Mouse (Mus musculus) kidney, embryonic 16.5 days (tissue): ENCODE data around the gene Slc2a13. TPM values are rescaled to one million over a fixed set of nuclear protein-coding genes. Genes with fewer than 3 reads are reported as not detected.
A peak's percentile ranks its signal among the peaks of the same experiment; 100 is the strongest.

Experiments used
- ATAC-seq: fragments of 200-750 bp; cut with Nextera tagmentation; 2 replicates; pipeline ENCODE4 v1.8.0; 2017; ENCODE audit warnings: moderate TSS enrichment; ENCODE audit not compliant: low FRiP score, low TSS enrichment
- H3K27ac ChIP-seq: fragments of 300-500 bp; sonication (generic); 2 replicates; pipeline ENCODE4 v1.5.1; 2014; ENCODE audit warnings: low read length
- H3K27me3 ChIP-seq: fragments of 300-500 bp; sonication (generic); 2 replicates; pipeline ENCODE4 v1.6.1; 2014; ENCODE audit warnings: low read length, control low read depth, mixed read lengths; ENCODE audit not compliant: insufficient read depth
- H3K36me3 ChIP-seq: fragments of 300-500 bp; sonication (generic); 2 replicates; pipeline ENCODE4 v1.6.1; 2014; ENCODE audit warnings: low read length, control low read depth, mixed read lengths; ENCODE audit not compliant: insufficient read depth
- H3K4me1 ChIP-seq: fragments of 300-500 bp; sonication (generic); 2 replicates; pipeline ENCODE4 v1.6.1; 2014; ENCODE audit warnings: low read length, control low read depth, mixed read lengths; ENCODE audit not compliant: insufficient read depth
- H3K4me2 ChIP-seq: fragments of 300-500 bp; sonication (generic); replicated peaks from 2 replicates; pipeline ENCODE4 v1.6.1; 2014; ENCODE audit warnings: low read depth, low read length
- H3K4me3 ChIP-seq: fragments of 300-500 bp; sonication (generic); 2 replicates; pipeline ENCODE4 v1.5.1; 2014; ENCODE audit warnings: mild to moderate bottlenecking, low read length
- H3K9ac ChIP-seq: fragments of 300-500 bp; sonication (generic); replicated peaks from 2 replicates; pipeline ENCODE4 v1.6.1; 2014; ENCODE audit warnings: low read length
- H3K9me3 ChIP-seq: fragments of 300-500 bp; sonication (generic); 2 replicates; pipeline ENCODE4 v1.6.1; 2016; ENCODE audit warnings: low read length, control low read depth
- WGBS: fragments of 180-500 bp; shearing (Covaris S2); extraction: QIAGEN DNeasy Blood & Tissue Kit; methylation state at CpG from one replicate; pipeline ENCODE4 v1.1.7; 2014; 5-methylcytosine and 5-hydroxymethylcytosine counted together
- polyA plus RNA-seq: library from polyadenylated mRNA; unstranded; fragments of >200 nt; fragmentation: Nextera tagmentation; extraction: Ambion mirVana; gene quantifications from 2 replicates; pipeline ENCODE4 v1.2.1, GENCODE M21; 2015

The Slc2a13 gene
- polyA plus RNA-seq, 1 experiment from 2014 or later, result 1.7 TPM

GRCm38 (mm10) chr15:91263926-91264325 is 309.1 kb downstream of the Slc2a13 start:
- Histone ChIP-seq H3K27ac (no peak overlapping the region), H3K4me3 (no peak overlapping the region), H3K4me2 (no peak overlapping the region), H3K4me1 (no peaks in the 10 kb centered on the region), H3K9ac (no peak overlapping the region), H3K27me3 (no peaks in the 10 kb centered on the region), H3K9me3 (no peaks in the 10 kb centered on the region), H3K36me3 (no peaks in the 10 kb centered on the region)
- 76% methylated on average over 1 of the region's 1 CpGs for WGBS
- no peak for ATAC-seq

- Histone ChIP-seq H3K9ac (no peak overlapping the region), H3K4me3 (no peak overlapping the region), H3K4me2 (no peak overlapping the region), H3K4me1 (no peaks in the 10 kb centered on the region), H3K27ac (no peak overlapping the region), H3K27me3 (no peaks in the 10 kb centered on the region), H3K9me3 (no peaks in the 10 kb centered on the region), H3K36me3 (no peaks in the 10 kb centered on the region)
- 66% methylated on average over 5 of the region's 5 CpGs for whole genome bisulfite sequencing
- no peak for ATAC-seq
These were observed 312.5 kb downstream of the Slc2a13 start for GRCm38 (mm10) chr15:91260578-91260977.

DNA sequence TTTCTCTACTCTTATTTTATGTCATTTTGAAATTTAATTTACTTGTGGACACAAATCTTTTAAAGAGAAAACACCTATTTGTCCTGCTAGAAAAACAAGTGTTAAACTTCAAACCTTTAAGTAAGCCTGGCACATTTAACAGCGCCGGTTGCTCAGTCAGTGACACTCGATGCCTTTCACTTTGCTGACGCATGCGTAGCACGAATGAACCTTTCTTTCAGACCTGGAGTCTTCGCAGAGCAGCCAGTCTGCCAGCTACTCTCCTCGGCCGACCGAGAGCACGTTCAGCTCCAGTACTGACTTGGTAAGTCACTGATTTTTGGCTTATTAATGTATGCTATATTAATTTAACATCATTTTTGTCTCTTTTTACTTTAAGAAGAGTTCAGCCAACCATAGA is 315.9 kb downstream of the Slc2a13 start:
- WGBS, result 34% methylated on average over 11 of the region's 11 CpGs
- ATAC-seq, result peak; percentile 65; the same call in 1 of the 2 replicates
- Histone ChIP-seq H3K9me3 (no peaks in the 10 kb centered on the region), H3K4me2 (no peak overlapping the region), H3K36me3 (no peaks in the 10 kb centered on the region), H3K4me1 (no peaks in the 10 kb centered on the region), H3K4me3 (no peak overlapping the region), H3K9ac (no peak overlapping the region), H3K27ac (no peak overlapping the region), H3K27me3 (no peaks in the 10 kb centered on the region)

DNA sequence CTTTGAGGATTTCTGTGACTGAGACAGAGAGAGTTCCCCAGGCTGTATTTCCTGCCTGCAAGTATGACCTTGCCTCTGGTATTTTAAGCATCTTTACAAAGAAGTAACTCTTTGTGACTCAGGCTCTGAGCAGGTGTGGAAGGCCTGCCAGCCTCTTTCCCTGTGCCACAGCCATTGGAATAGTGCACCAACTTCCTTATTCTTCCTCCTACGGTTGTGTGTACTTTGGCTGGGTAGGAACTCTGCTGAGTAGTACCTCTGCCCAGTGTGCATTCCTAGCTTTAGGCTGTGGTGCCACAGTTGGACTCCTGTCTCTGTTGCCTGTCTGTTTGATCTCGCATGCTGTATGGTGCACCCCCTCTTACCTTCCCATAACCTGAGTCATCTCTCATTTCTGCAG is 317.8 kb downstream of the Slc2a13 start:
- WGBS, result 86% methylated on average over 2 of the region's 2 CpGs
- H3K27me3 ChIP-seq, result no peaks in the 10 kb centered on the region
- H3K27ac ChIP-seq, result no peak overlapping the region
- H3K4me3 ChIP-seq, result no peak overlapping the region
- H3K36me3 ChIP-seq, result no peaks in the 10 kb centered on the region
- H3K4me2 ChIP-seq, result no peak overlapping the region
- no peaks in the 10 kb centered on the region for H3K4me1 ChIP-seq
- no peak for ATAC-seq
- no peak overlapping the region for H3K9ac ChIP-seq
- H3K9me3 ChIP-seq, result no peaks in the 10 kb centered on the region

- Histone ChIP-seq H3K4me1 (no peaks in the 10 kb centered on the region), H3K27ac (no peak overlapping the region), H3K36me3 (no peaks in the 10 kb centered on the region), H3K27me3 (no peaks in the 10 kb centered on the region), H3K4me3 (no peak overlapping the region), H3K4me2 (no peak overlapping the region), H3K9me3 (no peaks in the 10 kb centered on the region), H3K9ac (no peak overlapping the region)
- no peak for ATAC-seq
- WGBS, result 46% methylated on average over 8 of the region's 8 CpGs
These were observed 320.1 kb downstream of the Slc2a13 start for GRCm38 (mm10) chr15:91252956-91253355.

- WGBS, result 63% methylated on average over 9 of the region's 9 CpGs
- Histone ChIP-seq H3K27ac (no peak overlapping the region), H3K9me3 (no peaks in the 10 kb centered on the region), H3K4me1 (no peaks in the 10 kb centered on the region), H3K4me2 (no peak overlapping the region), H3K9ac (no peak overlapping the region), H3K4me3 (no peak overlapping the region), H3K36me3 (no peaks in the 10 kb centered on the region), H3K27me3 (no peaks in the 10 kb centered on the region)
- ATAC-seq, result no peak
These were observed 321.3 kb downstream of the Slc2a13 start for GRCm38 (mm10) chr15:91251544-91252408.

GRCm38 (mm10) chr15:91250815-91251214 is 322.2 kb downstream of the Slc2a13 start:
- Histone ChIP-seq H3K4me2 (no peak overlapping the region), H3K4me3 (no peak overlapping the region), H3K36me3 (no peaks in the 10 kb centered on the region), H3K4me1 (no peaks in the 10 kb centered on the region), H3K9ac (no peak overlapping the region), H3K27me3 (no peaks in the 10 kb centered on the region), H3K27ac (no peak overlapping the region), H3K9me3 (no peaks in the 10 kb centered on the region)
- 88% methylated on average over 6 of the region's 6 CpGs for WGBS
- ATAC-seq, result no peak

GRCm38 (mm10) chr15:91240683-91241335 is 332.3 kb downstream of the Slc2a13 start:
- no peak overlapping the region for H3K9ac ChIP-seq
- H3K36me3 ChIP-seq, result no peaks in the 10 kb centered on the region
- WGBS, result 82% methylated on average over 3 of the region's 3 CpGs
- H3K9me3 ChIP-seq, result no peaks in the 10 kb centered on the region
- no peaks in the 10 kb centered on the region for H3K4me1 ChIP-seq
- no peak overlapping the region for H3K4me2 ChIP-seq
- H3K27ac ChIP-seq, result no peak overlapping the region
- no peak overlapping the region for H3K4me3 ChIP-seq
- H3K27me3 ChIP-seq, result no peaks in the 10 kb centered on the region
- ATAC-seq, result no peak

GRCm38 (mm10) chr15:91237294-91237693 is 335.8 kb downstream of the Slc2a13 start:
- Histone ChIP-seq H3K4me1 (no peaks in the 10 kb centered on the region), H3K4me2 (no peak overlapping the region), H3K36me3 (no peaks in the 10 kb centered on the region), H3K9me3 (no peaks in the 10 kb centered on the region), H3K27ac (no peak overlapping the region), H3K4me3 (no peak overlapping the region), H3K27me3 (no peaks in the 10 kb centered on the region), H3K9ac (no peak overlapping the region)
- ATAC-seq, result no peak
- 83% methylated on average over 5 of the region's 5 CpGs for WGBS
